Mouse (Mus musculus): ENCODE measurements at regions not wholly inside any gene's neighbourhood (a gene's known extent, or its start where the extent isn't known, plus 50 kb on each side); places are given as distances from the start of the nearest gene placed in this dataset.

GRCm38 (mm10) chr12:44674541-44674940 lies 345.9 kb downstream of the Nrcam start:
- DNase-seq, result peak in 1 of 2 experiments; percentile 12

- DNase-seq, result peak in 1 of 2 experiments; percentile 1
Measured at GRCm38 (mm10) chr12:44675003-44675402, 346.3 kb downstream of the Nrcam start.

All from adrenal gland, postnatal 36 days (tissue).